Mouse (Mus musculus): ENCODE results near the gene 1700122O11Rik.

DNA sequence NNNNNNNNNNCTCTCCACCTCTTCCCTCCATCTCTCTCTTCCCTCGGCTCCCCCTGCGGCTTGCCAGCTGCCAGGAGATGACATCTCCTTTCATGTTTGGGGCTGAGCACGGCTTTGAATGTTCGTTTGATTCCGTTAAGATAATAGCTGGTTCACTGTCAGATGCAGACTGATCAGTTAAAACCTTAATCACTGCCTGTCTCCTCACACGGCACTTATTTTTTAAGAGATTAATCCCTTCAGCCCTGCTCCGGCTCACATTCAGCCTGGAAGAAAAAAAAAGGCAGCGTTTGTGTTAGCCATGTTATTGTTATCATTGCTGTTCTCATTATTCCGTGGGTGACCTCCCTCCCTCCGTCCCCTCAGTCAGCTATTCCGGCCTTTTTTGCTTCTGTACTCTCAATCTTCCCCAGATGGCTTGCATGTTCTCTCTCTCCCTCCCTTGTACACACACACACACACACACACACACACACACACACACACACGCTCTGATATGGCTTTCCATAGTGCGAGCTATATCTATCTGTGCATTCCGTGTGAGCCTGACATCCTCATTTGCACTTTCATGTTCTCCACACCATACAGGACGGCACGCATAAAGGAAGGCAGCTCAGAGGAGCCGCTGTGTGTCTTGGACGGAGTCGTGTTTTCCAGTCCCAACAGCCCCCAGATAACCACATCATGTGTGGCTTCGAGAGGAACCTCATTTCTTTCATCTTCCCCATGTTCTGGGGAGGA, 17.2 kb upstream of the 1700122O11Rik start:
- TF ChIP-seq CTCF (IDR thresholded peaks at IDR 0.05; ENCODE audit: low read depth, low read length): no peak
- no peak for TF ChIP-seq EP300 (IDR thresholded peaks at IDR 0.05; ENCODE audit: insufficient read depth, low read depth, low read length)
- no peak for TF ChIP-seq POLR2A (IDR thresholded peaks at IDR 0.05; ENCODE audit: insufficient read depth, low read length)
